Mouse (Mus musculus): ENCODE data around the gene Actrt2. TPM values are rescaled to one million over a fixed set of nuclear protein-coding genes. Genes with fewer than 3 reads are reported as not detected.

Actrt2 gene
- polyA plus RNA-seq, 1 experiment, result not detected

GRCm38 (mm10) chr4:154649083-154649747 lies 18.5 kb downstream of the Actrt2 start:
- DNase-seq (ENCODE audit: low read depth), result no peak
- TF ChIP-seq CTCF (IDR thresholded peaks at IDR 0.05; ENCODE audit: borderline replicate concordance, extremely low read depth, insufficient read depth, insufficient read length), result no peak
- no peak for TF ChIP-seq POLR2A (IDR thresholded peaks at IDR 0.05; ENCODE audit: borderline replicate concordance, extremely low read depth, insufficient read depth, insufficient read length, poor library complexity, severe bottlenecking)

DNA sequence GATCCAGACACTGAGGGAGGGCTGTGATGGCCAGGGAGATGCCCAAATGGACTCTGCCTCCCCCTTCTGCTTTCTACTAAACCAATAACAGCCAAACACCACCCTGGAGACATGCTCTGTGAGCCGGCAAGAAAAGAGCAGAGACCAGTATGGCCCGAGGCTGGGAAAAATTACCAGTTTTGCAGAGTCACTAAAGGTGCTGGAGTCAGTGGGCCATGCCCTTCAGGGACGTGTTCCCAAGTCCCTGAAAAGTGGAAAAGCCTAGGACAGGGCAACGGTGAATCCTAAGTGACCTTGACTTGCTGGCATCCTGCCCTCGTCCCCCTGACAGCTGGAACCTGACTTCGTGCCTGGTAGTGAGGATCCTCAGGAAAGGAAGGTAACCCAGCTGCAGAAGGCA lies 25.2 kb downstream of the Actrt2 start:
- TF ChIP-seq CTCF (IDR thresholded peaks at IDR 0.05; ENCODE audit: borderline replicate concordance, extremely low read depth, insufficient read depth, insufficient read length) (no peak), POLR2A (IDR thresholded peaks at IDR 0.05; ENCODE audit: borderline replicate concordance, extremely low read depth, insufficient read depth, insufficient read length, poor library complexity, severe bottlenecking) (no peak)
- no peak for DNase-seq (ENCODE audit: low read depth)

DNA sequence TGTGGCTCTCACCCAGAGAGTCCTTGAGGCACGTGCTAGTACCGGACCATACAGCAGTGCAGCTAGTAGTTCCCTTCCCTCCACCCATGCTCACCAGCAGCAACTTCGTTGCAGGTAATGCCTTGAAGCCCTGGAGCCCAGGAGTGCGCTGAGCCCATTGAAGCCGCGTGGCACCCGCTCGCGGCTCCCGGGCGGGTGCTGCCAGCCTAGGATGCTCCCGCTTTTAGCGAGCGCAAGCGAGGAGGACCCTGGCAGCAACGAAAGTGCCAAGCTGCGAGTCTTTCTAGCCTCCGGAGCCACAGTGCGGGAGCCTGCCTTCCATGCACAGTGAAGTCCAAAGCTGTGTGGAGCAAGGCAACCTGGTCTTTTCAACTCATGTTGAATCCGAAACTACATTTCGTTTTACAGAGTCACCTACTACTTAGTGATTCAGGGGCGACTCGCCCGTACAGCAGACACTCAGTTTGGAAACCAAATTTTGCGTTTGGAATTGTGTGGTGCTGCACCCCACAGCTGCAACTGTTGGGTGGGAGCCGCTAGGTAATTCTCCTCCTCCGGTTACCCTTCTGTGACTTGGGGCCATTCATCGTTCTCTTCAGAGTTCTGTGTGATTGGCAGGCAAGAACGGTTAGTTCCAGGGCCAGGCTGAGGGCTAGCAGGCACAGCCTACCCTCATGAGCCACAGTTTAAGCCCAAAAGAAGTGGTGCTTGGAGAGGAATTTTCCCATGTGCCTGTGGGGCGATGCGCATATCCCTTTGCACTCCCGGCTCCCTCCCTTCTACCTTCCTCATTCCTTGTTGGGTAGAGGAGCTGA lies 26.2 kb downstream of the Actrt2 start:
- TF ChIP-seq POLR2A (IDR thresholded peaks at IDR 0.05; ENCODE audit: borderline replicate concordance, extremely low read depth, insufficient read depth, insufficient read length, poor library complexity, severe bottlenecking), result no peak
- TF ChIP-seq CTCF (IDR thresholded peaks at IDR 0.05; ENCODE audit: borderline replicate concordance, extremely low read depth, insufficient read depth, insufficient read length), result no peak
- DNase-seq (ENCODE audit: low read depth), result peak; percentile 68

GRCm38 (mm10) chr4:154640443-154641295 lies 27.0 kb downstream of the Actrt2 start:
- TF ChIP-seq CTCF (IDR thresholded peaks at IDR 0.05; ENCODE audit: borderline replicate concordance, extremely low read depth, insufficient read depth, insufficient read length), result no peak
- TF ChIP-seq POLR2A (IDR thresholded peaks at IDR 0.05; ENCODE audit: borderline replicate concordance, extremely low read depth, insufficient read depth, insufficient read length, poor library complexity, severe bottlenecking), result no peak
- no peak for DNase-seq (ENCODE audit: low read depth)

- TF ChIP-seq CTCF (IDR thresholded peaks at IDR 0.05; ENCODE audit: borderline replicate concordance, extremely low read depth, insufficient read depth, insufficient read length) (no peak), POLR2A (IDR thresholded peaks at IDR 0.05; ENCODE audit: borderline replicate concordance, extremely low read depth, insufficient read depth, insufficient read length, poor library complexity, severe bottlenecking) (no peak)
- no peak for DNase-seq (ENCODE audit: low read depth)
These were observed 27.9 kb downstream of the Actrt2 start for GRCm38 (mm10) chr4:154639591-154640442.

- TF ChIP-seq CTCF (IDR thresholded peaks at IDR 0.05; ENCODE audit: borderline replicate concordance, extremely low read depth, insufficient read depth, insufficient read length) (peak; percentile 20; the same call in 1 of the 2 replicates), POLR2A (IDR thresholded peaks at IDR 0.05; ENCODE audit: borderline replicate concordance, extremely low read depth, insufficient read depth, insufficient read length, poor library complexity, severe bottlenecking) (no peak)
- no peak for DNase-seq (ENCODE audit: low read depth)
These were observed 28.5 kb downstream of the Actrt2 start for GRCm38 (mm10) chr4:154639126-154639525.

GRCm38 (mm10) chr4:154638320-154638886 lies 29.3 kb downstream of the Actrt2 start:
- TF ChIP-seq CTCF (IDR thresholded peaks at IDR 0.05; ENCODE audit: borderline replicate concordance, extremely low read depth, insufficient read depth, insufficient read length) (no peak), POLR2A (IDR thresholded peaks at IDR 0.05; ENCODE audit: borderline replicate concordance, extremely low read depth, insufficient read depth, insufficient read length, poor library complexity, severe bottlenecking) (no peak)
- DNase-seq (ENCODE audit: low read depth), result peak; percentile 55

GRCm38 (mm10) chr4:154637468-154638319 lies 30.0 kb downstream of the Actrt2 start:
- no peak for TF ChIP-seq POLR2A (IDR thresholded peaks at IDR 0.05; ENCODE audit: borderline replicate concordance, extremely low read depth, insufficient read depth, insufficient read length, poor library complexity, severe bottlenecking)
- no peak for TF ChIP-seq CTCF (IDR thresholded peaks at IDR 0.05; ENCODE audit: borderline replicate concordance, extremely low read depth, insufficient read depth, insufficient read length)
- DNase-seq (ENCODE audit: low read depth), result no peak

- TF ChIP-seq CTCF (IDR thresholded peaks at IDR 0.05; ENCODE audit: borderline replicate concordance, extremely low read depth, insufficient read depth, insufficient read length) (no peak), POLR2A (IDR thresholded peaks at IDR 0.05; ENCODE audit: borderline replicate concordance, extremely low read depth, insufficient read depth, insufficient read length, poor library complexity, severe bottlenecking) (no peak)
- DNase-seq (ENCODE audit: low read depth), result peak; percentile 91
These were observed 30.9 kb downstream of the Actrt2 start, which contains the start of gene Prdm16 for GRCm38 (mm10) chr4:154636721-154637311. Gene Prdm16, minus strand, starts transcription at chr4:154636873.

Measured in brain, embryonic 14.5 days (tissue).